Mouse (Mus musculus): ENCODE results near the gene Mast4. TPM values are rescaled to one million over a fixed set of nuclear protein-coding genes. Genes with fewer than 3 reads are reported as not detected.

Mast4 gene
- total RNA-seq, 2 experiments from 2014 or later = 1.1 to 7.7 TPM

DNA sequence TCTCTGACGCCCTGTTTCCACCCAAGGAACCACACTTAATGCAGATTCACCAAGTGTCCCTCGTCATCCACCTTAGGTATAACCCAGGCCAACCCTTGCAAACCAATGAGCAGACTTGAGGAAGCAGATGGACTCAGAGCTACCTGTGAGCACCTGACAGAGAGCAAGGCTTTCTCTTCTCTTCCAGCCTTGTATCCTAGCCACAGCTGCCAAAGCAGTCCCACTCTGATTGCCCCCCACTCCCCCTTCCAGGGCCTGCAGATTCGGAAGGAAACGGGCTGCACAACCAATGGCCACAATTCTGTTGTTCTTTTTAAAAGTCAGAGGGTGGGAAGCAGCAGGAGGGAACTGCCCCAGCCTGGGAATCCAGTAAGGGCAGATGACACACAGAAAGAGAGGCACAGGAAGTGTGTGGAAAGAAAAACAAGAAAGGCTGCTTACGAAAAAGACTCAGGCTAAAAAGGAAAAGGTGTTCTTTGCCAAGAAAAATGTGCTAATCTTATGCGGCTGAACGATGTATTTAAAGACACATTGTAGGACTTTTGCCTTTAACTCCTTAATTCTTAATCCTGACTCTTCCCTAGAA, 266.6 kb downstream of the Mast4 start:
- no peak for ATAC-seq (replicated peaks; ENCODE audit: poor library complexity)

DNA sequence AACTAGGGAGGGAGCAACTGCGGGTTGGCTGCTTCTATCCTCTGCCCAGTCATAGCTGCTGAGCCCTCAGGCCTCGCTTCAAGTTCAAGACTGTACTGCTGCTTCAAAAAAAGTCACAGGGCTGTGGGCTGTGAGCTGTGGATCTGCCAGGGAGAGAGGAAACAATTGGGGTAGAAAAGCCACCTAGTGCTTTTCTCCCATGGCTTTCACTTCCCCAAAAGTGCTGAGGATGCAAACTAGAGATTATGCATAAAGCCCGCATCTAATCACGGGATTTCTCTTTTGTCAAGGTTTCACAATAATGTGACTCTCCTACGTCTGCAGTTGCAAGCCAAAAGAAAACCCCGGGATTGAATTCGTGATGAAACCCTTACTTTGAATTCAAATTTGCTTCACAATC, 268.9 kb downstream of the Mast4 start:
- ATAC-seq (replicated peaks; ENCODE audit: poor library complexity) = peak; percentile 93

DNA sequence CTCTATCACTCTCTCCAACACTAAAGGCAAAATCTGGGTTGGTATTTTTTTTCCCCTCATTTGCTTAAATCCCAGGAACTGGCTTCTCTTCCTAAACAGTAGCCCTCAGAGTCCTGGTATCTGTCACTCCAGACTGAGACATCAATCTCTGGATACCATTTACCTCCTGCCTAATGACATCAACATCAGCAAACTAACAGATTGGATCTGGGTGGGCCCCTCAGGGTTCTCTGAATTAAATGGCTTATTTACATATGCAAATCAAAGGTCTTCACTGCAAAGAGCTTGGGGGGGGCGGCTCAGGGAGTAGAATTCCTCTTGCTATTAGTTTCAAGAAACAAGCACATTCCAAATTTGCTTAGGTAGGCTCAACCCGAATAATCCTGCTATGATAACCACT, 272.6 kb downstream of the Mast4 start:
- ATAC-seq (replicated peaks; ENCODE audit: poor library complexity) = no peak

DNA sequence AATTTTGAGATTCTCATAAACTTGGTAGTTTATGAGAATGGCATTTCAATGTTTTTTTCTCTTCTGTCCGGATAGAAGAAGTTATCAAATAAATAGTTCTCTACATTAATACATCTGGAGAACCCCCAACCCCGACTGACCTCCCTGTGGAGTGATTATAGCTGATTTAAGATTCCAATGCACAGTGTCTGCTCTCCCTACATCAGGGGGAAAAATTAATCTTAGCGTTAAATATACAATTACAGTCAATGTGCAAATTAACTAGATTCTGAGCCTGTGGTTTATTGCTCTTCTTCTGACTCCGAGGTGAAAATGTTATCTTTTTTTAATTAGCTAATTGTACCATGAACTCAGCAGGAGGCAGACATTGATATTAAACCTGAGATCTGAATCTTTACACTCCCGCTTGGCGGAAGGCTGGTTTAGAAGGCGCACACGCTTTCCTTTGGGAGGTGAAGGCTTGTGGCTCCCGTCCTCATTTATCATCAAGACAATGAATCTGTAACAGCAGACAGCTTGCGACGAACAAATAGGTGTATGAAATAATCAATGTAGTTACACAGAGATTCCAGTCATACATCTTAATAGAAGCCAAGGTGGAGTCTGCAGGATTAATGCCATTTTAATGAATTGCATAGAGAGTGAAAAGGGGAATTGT, 274.2 kb downstream of the Mast4 start:
- no peak for ATAC-seq (replicated peaks; ENCODE audit: poor library complexity)

DNA sequence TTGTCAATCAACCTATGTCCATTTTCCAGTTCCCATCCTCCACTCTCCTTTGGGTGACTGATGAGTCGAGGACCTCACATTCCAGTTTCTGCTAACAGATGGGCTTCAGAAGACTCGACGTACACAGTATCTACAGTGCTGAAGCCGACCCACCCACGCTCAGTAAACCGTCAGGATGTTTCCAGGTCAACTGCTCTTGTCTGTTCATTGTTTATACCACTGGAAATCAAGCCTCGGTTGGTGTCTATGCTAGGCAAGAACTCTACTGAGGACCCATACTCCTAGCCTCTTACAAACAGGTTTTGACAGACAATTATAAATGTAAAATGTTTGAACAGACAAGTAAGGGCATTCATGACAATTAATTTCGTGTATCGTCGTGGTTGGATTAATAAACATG, 277.8 kb downstream of the Mast4 start:
- ATAC-seq (replicated peaks; ENCODE audit: poor library complexity) = no peak

DNA sequence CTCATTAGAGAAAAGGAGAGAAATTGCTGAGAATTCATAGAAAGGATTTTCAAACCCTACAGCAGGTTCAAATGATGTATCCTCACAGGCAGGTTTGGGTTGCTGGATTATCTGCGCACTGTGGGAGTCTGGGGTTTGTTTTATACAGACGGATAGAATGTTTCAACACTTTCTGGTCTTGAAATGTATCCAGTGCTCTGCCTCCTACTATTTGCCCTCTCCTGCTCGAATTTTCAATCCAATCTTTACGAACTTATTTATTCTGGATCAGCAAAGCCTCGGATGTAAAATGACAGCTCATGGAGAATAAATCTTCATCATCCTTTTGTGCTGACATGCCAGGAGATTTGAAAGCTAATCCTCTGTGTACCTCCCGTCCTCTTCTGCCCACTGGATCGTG, 281.6 kb downstream of the Mast4 start:
- no peak for ATAC-seq (replicated peaks; ENCODE audit: poor library complexity)

DNA sequence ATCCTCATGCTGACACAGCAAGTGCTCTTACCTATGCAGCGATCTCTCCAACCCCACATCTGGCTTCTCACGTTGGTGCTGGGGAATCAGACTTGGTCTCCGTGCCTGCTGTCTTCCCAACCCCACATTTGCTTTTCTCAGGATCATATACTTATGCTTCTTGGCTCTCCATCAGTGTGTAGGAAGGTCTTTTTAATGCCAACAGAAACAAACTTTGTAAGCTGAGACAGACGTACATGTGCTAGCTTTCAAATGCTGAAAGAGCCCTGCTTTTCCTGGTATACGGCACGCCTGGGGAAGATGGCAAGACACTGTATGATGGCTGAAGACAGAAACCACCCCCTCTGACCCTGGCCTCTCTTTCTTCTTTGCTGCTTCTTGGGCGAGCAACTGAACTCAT, 285.3 kb downstream of the Mast4 start:
- no peak for ATAC-seq (replicated peaks; ENCODE audit: poor library complexity)

DNA sequence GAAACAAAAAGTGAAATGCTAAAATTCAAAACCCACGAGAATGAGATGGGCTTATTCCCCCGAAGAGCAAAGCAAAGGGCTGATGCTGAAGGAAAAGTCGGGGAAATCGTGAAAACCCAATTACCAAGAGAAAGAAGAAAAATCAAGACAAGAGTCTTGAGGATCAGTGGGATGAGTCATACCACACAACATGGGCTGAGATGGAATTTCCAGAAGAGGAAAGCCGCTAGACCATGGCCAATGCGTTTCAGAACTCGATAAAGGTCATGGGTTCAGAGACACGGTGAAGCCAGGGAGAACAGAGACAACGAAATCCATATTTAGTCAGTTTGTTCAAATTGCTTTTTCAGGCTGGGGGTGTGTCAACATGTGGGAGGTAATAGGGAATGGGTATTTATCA, 290.6 kb downstream of the Mast4 start:
- no peak for ATAC-seq (replicated peaks; ENCODE audit: poor library complexity)

DNA sequence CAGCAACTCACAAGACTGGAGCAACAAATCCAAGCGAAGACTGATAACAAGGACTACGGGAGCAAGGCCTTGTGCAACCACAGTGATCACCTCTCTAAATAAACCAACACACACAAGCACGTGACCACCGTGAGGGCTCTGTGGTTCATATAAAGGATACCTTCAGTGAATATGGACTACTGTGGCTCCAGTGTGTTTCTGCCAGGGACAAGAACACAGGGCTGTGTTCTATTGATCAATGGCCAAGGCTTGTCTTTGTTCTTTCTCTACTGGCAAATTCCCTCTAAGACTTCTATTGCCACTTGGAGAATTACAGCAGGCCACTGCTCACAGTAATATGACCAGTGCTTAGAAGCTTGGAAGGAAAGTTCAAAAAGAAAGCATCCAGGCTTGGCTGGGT, 291.3 kb downstream of the Mast4 start:
- ATAC-seq (replicated peaks; ENCODE audit: poor library complexity) = no peak

DNA sequence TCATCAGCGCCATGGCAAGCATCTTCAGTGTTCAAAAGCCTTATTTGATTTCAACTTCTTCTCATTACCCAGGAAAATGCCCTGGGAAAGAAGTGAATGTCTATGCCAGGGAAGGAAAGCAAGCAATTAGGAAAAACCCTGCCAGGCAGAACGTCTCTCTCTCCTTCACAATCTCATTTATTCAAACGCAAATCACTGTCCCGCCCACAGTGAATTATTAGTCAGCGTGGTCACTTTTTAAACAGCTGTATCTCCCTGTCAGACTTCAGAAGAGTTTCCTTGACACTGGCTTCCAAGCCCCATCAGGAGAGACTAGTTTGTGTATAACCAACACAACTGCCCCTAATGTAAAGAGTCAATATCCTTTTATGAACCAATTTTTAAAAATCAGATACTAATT, 296.8 kb downstream of the Mast4 start:
- no peak for ATAC-seq (replicated peaks; ENCODE audit: poor library complexity)

DNA sequence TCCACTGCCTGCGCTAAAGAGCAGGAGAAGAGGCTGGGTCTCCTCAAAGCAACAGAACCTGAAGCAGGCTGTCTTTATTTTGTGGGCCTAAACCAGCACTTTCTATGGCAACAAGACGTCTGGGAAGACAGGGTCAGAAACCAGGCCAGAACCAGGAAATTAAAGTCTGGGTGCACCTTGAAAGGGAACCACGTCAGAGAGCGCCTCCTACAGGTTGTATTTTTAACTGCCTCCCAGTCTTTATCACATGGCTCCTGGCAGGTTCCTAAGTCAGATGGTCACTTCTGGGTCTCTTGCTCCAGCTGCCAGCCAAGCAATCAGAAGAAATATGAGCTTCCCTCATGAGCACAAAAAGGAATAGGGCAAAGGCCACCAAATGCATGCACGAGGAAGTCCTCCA, 304.9 kb downstream of the Mast4 start:
- ATAC-seq (replicated peaks; ENCODE audit: poor library complexity) = no peak

DNA sequence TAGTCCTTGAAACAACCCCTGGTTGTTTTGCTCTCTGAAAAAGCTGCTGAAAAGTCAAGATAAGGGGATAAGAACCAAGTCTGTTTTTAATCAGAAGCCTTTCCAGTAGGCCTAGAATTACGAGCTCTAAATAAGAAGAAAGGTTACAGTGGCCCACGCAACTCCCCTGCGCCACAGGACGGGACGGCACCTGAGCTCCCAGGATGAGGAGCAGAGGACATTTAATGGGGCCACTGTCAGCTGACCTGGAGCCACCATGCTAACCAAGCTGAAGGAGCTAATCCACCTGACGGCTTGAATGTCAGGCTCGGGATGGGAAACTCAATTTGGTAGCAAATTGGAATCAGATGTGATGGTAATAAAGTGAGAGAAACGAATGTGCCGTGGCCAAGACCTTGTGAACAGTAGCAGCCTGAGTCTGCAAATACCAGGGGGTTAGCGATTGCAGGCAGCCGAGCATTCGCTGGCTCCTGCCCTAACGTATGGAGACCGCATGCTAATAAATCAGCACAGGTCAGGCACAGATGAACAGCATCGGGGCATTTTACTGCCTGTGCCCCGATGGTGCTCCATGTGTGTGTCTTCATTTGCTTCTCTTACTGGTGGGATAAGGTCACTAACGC, 306.7 kb downstream of the Mast4 start:
- ATAC-seq (replicated peaks; ENCODE audit: poor library complexity) = no peak

DNA sequence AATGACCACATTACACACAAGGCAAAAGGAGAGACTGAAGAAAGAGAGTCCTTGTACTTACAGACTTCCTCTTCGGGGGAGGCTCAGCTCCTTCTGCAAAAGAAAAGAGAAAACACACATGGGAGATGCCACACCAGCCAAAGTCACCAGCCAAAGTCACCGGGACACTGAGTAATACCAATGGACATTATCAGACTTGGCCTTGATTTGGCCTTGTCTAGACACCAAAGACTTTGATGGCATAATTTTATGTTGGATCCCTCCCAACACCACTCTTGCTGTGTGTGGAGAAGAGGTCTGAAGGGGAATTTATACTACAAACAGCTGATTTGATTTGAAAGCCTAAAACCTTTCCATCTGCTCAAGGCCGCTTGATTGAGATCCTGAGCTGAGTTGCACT, 308.8 kb downstream of the Mast4 start:
- ATAC-seq (replicated peaks; ENCODE audit: poor library complexity) = no peak

DNA sequence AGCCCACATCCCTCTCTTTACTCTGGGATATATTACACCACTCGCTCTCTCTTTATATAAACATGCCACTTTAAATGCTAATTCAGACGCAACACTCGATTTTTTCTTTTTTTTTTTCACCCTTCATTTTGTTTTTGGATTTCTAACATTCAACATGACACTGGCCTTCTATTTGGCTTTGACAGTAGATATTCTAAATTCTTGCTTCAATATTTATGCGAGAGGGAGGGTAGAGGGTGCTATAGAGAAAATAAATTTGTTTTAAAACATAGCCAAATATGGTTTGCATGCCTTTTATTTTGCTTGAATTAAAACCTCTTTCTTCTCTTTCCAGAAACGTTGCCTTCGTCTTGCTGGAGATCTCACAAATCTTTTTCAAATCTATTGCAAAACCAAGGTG, 315.8 kb downstream of the Mast4 start:
- no peak for ATAC-seq (replicated peaks; ENCODE audit: poor library complexity)

DNA sequence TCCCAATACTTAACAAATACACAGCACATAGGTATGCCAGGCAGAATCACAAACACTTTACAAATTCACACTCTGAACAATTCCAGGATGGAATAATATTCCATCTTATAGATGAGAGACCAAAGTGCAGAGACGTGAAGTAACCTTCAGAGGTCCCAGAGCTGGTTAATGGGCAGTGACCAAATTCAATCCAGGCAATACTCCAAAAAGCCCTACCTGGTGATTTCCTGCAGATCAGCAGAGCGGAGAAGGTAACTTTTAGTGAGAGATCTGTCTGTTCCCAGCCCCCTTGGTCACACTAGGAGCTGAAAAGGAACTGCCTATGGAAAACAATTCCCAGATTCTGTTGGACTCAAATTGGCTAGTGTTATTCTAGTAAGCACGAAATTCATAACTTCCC, 316.6 kb downstream of the Mast4 start:
- ATAC-seq (replicated peaks; ENCODE audit: poor library complexity) = no peak

DNA sequence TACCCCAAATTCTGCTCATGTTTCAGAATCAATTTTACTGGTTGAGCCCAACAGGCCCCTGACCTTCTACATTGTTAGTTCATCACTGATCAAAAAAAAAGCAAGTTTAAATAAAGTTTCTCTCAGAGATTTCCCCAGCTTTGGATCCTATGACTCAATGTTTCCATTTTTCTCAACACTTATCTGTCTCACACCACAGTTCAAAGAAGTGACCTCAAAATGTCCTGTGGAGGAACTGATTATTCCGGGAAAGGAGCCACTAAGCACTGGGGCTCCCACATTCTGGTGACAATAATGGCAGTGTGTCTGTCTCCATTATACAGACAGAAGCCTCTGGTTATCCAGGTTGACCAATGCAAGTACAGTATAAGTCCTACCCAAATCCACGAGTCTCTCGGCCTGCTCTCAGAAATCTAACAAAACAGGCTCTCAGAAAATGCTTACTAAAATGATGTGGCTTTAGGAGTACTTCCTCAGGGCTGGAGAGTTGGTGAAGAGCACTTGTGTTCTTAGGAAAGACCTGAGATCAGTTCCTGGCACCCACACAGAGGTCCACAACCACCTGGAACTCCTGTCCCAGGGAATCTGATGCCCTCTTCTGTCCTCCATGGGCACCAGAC, 319.1 kb downstream of the Mast4 start:
- ATAC-seq (replicated peaks; ENCODE audit: poor library complexity) = no peak

DNA sequence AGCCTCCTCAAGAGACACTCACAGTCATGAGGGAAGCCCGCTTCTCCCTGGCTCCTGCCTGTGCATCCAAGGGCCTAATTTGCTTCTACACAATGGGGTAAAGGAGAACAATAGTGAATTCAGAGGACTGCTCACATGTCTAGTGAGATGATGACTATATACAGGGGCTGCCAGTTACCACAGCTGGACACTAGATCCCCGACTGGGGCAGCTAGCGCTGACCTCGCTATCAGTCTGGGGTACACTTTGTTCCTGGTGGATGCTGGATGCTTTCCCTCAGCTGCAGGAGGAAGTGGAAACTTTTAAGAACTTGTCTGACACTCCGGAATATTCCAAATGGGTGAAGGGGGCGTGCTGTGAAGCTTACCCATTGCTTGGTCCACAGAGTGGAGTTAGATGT, 319.7 kb downstream of the Mast4 start:
- no peak for ATAC-seq (replicated peaks; ENCODE audit: poor library complexity)

DNA sequence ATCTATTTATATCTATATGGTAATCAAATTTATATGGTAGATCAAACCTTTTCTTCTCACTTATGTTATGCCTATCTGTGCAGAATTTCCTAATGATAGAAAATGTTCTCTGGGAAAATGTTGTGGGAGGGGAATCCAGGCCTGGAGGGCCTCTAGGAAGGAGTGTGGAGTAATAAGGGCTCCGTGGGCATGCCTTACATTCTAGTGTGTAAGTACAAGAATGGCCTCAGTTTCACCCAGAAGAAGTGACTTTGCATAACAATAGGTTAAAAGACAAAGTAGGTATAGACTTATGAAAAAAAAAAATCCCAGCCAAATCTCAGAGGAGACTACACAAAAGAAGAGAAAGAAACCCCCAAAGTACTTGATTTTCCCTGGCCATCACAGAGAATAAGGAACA, 320.1 kb downstream of the Mast4 start:
- no peak for ATAC-seq (replicated peaks; ENCODE audit: poor library complexity)

DNA sequence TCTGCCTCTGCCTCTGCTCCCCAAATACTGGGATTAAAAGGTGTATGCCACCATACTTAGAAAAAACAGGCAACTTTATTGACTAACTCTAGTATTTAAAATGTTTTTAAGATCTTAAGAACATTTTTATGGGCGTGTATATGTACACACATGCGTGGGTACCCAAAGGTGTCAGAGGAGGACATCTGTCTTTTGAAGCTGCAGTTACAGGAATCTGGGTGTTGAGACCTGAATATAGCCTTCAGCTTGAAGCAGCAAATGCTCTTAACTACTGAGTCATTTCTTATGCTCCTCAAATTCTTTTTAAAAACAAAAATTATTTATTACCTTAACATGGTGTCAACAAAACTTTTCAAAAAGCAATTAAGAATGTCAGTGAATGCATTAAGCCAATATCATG, 329.1 kb downstream of the Mast4 start:
- no peak for ATAC-seq (replicated peaks; ENCODE audit: poor library complexity)

DNA sequence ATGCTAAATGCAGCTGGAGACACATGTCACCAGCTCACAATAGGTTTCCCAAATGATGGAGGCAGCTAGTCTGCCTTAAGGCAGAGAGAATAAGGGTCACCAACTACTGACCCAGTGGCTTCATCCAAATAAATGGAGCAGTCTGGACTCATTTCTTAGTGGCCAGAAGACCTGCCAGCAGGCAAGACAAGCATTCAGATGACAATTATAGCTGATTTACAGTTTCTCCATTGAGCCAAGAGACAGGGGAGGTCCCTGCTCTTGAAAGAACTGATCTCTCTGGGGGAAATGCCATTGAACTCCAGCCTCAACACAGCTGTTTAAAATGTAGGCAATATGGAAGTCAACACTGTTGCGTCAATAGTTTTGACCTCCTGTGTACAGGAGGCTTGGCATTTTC, 332.5 kb downstream of the Mast4 start:
- no peak for ATAC-seq (replicated peaks; ENCODE audit: poor library complexity)

DNA sequence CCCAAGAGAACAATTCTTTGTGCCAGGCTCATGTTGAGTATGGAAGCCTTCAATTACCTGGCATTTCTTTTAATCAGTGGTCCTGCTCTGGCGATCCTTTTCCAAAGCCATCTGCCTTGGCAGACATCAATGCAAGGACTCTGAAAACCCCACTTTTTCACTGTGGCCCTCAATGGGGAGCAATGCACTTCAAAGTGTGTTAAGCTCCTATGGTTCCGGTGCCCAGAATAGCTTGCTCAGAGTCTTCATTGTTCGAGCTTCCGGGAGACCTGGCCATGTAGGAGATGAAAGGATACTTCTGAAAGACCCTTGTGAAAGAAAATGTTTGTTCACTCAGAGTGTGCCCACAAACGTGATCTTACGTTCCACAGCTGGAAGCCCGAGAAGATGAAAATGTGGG, 333.4 kb downstream of the Mast4 start:
- ATAC-seq (replicated peaks; ENCODE audit: poor library complexity) = no peak

DNA sequence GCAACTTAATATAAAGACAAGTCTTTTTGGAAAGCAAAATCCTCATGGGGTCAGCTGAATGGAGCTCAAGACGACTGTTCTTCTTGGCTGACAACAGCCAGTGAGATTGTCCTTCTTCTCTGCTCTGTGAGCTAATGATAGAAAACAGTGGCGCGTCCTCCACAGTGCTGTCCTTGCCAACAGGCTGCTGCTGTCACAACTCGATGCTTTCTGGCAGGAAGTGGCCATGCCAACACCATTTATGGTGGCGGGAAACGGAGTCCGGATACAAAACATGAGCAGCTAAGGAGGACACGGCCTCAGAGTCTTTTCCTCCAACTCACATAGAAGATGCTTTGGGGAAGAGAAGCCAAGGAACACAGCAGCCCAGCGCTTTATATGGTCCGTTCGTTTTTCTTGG, 340.2 kb downstream of the Mast4 start:
- no peak for ATAC-seq (replicated peaks; ENCODE audit: poor library complexity)

Data from megakaryocyte progenitor cell, adult 5-6 weeks (primary cell).